Mouse (Mus musculus): ENCODE measurements around the gene Pitx2. TPM values are rescaled to one million over a fixed set of nuclear protein-coding genes. Genes with fewer than 3 reads are reported as not detected.

Pitx2 gene
- polyA plus RNA-seq, 1 experiment = 23.8 TPM

GRCm38 (mm10) chr3:129207231-129208030 is 7.8 kb downstream of the Pitx2 start:
- peaks cover 42% of the 10 kb centered on the region for H3K27me3 ChIP-seq (ENCODE audit: control insufficient read depth, insufficient read depth, low read length)

DNA sequence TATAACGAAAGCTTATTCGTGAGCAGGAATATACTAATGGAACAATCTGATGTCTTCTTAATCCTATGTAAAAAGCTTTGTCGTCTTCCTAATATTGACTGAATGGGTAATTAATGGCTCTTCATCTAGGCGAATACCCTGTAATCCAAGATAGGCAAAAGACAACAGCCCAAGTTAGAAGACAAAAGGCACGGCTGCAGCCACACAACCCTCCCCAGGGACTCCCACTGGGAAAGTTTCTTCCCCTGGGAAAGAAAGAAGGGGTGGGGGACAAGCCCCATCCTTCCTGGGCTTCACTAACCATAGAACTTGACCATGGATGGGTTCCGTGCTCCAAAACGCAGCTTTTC is 8.3 kb downstream of the Pitx2 start:
- H3K27ac ChIP-seq (ENCODE audit: insufficient read depth, low read depth, low read length) = no peak overlapping the region
- TF ChIP-seq POLR2A (IDR thresholded peaks at IDR 0.05; ENCODE audit: low read depth, low read length) (no peak), CTCF (IDR thresholded peaks at IDR 0.05; ENCODE audit: extremely low read depth, insufficient read length, insufficient replicate concordance, low read depth, low read length) (no peak)
- 0 out of 2 replicates have a peak, but pooled peaks cover 4% of the 10 kb centered on the region for H3K4me1 ChIP-seq (ENCODE audit: control insufficient read depth, insufficient read depth, insufficient read length, low read length)
- WGBS = 50% methylated on average over 7 of the region's 7 CpGs
- H3K36me3 ChIP-seq (ENCODE audit: control insufficient read depth, insufficient read depth, low read length) = no peaks in the 10 kb centered on the region
- H3K4me3 ChIP-seq (ENCODE audit: low read depth, low read length) = no peak overlapping the region
- H3K27me3 ChIP-seq (ENCODE audit: control insufficient read depth, insufficient read depth, low read length) = peaks cover 38% of the 10 kb centered on the region

More at GRCm38 (mm10) chr3:129207231-129208030, 7.8 kb downstream of the Pitx2 start:
- 54% methylated on average over 24 of the region's 24 CpGs for WGBS
- no peaks in the 10 kb centered on the region for H3K36me3 ChIP-seq (ENCODE audit: control insufficient read depth, insufficient read depth, low read length)
- TF ChIP-seq POLR2A (IDR thresholded peaks at IDR 0.05; ENCODE audit: low read depth, low read length) (no peak), CTCF (IDR thresholded peaks at IDR 0.05; ENCODE audit: extremely low read depth, insufficient read length, insufficient replicate concordance, low read depth, low read length) (no peak)
- H3K27ac ChIP-seq (ENCODE audit: insufficient read depth, low read depth, low read length) = no peak overlapping the region
- 0 out of 2 replicates have a peak, but pooled peaks cover 4% of the 10 kb centered on the region for H3K4me1 ChIP-seq (ENCODE audit: control insufficient read depth, insufficient read depth, insufficient read length, low read length)
- no peak overlapping the region for H3K4me3 ChIP-seq (ENCODE audit: low read depth, low read length)

- H3K4me3 ChIP-seq (ENCODE audit: low read depth, low read length) = no peak overlapping the region
- H3K27ac ChIP-seq (ENCODE audit: insufficient read depth, low read depth, low read length) = no peak overlapping the region
- H3K27me3 ChIP-seq (ENCODE audit: control insufficient read depth, insufficient read depth, low read length) = peaks cover 34% of the 10 kb centered on the region
- no peaks in the 10 kb centered on the region for H3K36me3 ChIP-seq (ENCODE audit: control insufficient read depth, insufficient read depth, low read length)
- 49% methylated on average over 10 of the region's 10 CpGs for WGBS
- no peak for TF ChIP-seq CTCF (IDR thresholded peaks at IDR 0.05; ENCODE audit: extremely low read depth, insufficient read length, insufficient replicate concordance, low read depth, low read length)
- no peak for TF ChIP-seq POLR2A (IDR thresholded peaks at IDR 0.05; ENCODE audit: low read depth, low read length)
- 0 out of 2 replicates have a peak, but pooled peaks cover 4% of the 10 kb centered on the region for H3K4me1 ChIP-seq (ENCODE audit: control insufficient read depth, insufficient read depth, insufficient read length, low read length)
Measured at GRCm38 (mm10) chr3:129208421-129208820, 8.7 kb downstream of the Pitx2 start.

- Histone ChIP-seq H3K4me3 (ENCODE audit: low read depth, low read length) (no peak overlapping the region), H3K27ac (ENCODE audit: insufficient read depth, low read depth, low read length) (no peak overlapping the region), H3K4me1 (ENCODE audit: control insufficient read depth, insufficient read depth, insufficient read length, low read length) (0 out of 2 replicates have a peak, but pooled peaks cover 2% of the 10 kb centered on the region), H3K27me3 (ENCODE audit: control insufficient read depth, insufficient read depth, low read length) (peaks cover 26% of the 10 kb centered on the region), H3K36me3 (ENCODE audit: control insufficient read depth, insufficient read depth, low read length) (no peaks in the 10 kb centered on the region)
- WGBS = 39% methylated on average over 4 of the region's 4 CpGs
- TF ChIP-seq CTCF (IDR thresholded peaks at IDR 0.05; ENCODE audit: extremely low read depth, insufficient read length, insufficient replicate concordance, low read depth, low read length) (no peak), POLR2A (IDR thresholded peaks at IDR 0.05; ENCODE audit: low read depth, low read length) (no peak)
Measured at GRCm38 (mm10) chr3:129209266-129209665, 9.6 kb downstream of the Pitx2 start.

DNA sequence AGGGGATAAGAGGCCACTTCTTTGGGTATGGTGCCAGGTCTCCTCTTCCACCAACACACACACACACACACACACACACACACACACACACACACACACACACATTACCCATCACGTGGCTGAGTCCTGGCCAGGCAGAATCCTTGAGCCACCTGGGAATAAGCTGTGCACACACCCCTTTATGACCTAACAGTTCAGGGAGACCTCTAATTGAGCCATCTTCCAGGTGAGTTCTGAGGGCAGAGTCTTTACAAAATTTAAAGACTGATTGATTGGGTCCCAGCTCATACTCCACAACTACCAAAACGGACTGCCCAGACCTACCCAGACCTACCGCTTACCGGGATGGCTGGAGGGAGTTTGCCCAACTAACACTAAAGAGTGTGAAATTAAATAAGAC is 10.1 kb downstream of the Pitx2 start:
- H3K4me3 ChIP-seq (ENCODE audit: low read depth, low read length) = no peak overlapping the region
- 45% methylated on average over 4 of the region's 4 CpGs for WGBS
- TF ChIP-seq POLR2A (IDR thresholded peaks at IDR 0.05; ENCODE audit: low read depth, low read length) (no peak), CTCF (IDR thresholded peaks at IDR 0.05; ENCODE audit: extremely low read depth, insufficient read length, insufficient replicate concordance, low read depth, low read length) (no peak)
- H3K27me3 ChIP-seq (ENCODE audit: control insufficient read depth, insufficient read depth, low read length) = peaks cover 21% of the 10 kb centered on the region
- 0 out of 2 replicates have a peak, but pooled peaks cover 1% of the 10 kb centered on the region for H3K4me1 ChIP-seq (ENCODE audit: control insufficient read depth, insufficient read depth, insufficient read length, low read length)
- H3K27ac ChIP-seq (ENCODE audit: insufficient read depth, low read depth, low read length) = no peak overlapping the region
- H3K36me3 ChIP-seq (ENCODE audit: control insufficient read depth, insufficient read depth, low read length) = no peaks in the 10 kb centered on the region

DNA sequence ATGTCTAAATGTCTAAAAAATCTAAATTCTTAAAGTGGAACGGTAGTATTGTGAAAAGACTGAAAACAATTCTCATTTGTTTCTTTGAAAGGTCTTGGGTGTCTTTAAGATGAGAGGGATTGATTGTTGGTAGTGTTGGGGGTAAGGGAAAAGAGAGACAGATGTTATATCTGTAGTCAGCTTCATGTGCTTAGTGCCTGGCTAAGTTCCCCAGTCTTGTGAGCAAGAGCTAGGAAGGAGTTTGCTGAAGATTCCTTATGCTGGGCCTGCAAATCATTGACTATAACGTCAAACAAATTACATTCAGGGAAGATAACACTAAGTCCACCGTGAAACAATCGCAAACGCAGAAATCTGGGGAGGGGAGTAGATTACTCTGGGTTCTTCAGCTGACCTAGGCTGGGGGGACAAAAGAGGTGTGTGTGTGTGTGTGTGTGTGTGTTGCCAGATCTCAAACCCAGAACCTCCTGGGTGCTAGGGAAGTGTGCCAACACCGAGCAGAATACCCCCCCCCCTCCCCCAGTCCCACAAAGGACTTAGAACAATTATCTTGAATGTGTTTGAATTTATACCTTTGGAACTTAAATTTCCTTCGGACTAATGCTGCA is 12.5 kb downstream of the Pitx2 start:
- WGBS = 15% methylated on average over 7 of the region's 7 CpGs
- Histone ChIP-seq H3K36me3 (ENCODE audit: control insufficient read depth, insufficient read depth, low read length) (no peaks in the 10 kb centered on the region), H3K4me3 (ENCODE audit: low read depth, low read length) (no peak overlapping the region), H3K27me3 (ENCODE audit: control insufficient read depth, insufficient read depth, low read length) (peaks cover 12% of the 10 kb centered on the region), H3K27ac (ENCODE audit: insufficient read depth, low read depth, low read length) (no peak overlapping the region), H3K4me1 (ENCODE audit: control insufficient read depth, insufficient read depth, insufficient read length, low read length) (no peaks in the 10 kb centered on the region)
- TF ChIP-seq CTCF (IDR thresholded peaks at IDR 0.05; ENCODE audit: extremely low read depth, insufficient read length, insufficient replicate concordance, low read depth, low read length) (no peak), POLR2A (IDR thresholded peaks at IDR 0.05; ENCODE audit: low read depth, low read length) (no peak)

DNA sequence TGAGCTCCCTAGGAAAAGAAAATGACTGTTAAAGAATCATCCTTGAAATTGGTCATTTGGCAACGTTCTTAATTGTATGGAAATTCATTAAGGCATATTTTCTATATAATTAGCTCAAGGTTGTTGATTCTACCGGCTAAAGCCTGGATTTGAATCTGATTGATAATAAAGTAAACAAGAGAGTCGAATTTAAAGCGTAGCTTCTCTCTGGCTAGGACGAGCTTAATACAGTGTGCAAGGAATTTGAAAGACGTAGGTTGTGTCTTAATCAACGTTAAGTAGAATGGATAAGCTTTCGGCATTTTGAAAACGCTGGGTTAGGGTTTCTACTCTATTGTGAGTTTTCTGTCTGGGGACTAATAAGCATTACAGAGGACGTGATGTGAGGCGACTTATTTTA is 13.1 kb downstream of the Pitx2 start:
- 17% methylated on average over 11 of the region's 11 CpGs for WGBS
- peaks cover 8% of the 10 kb centered on the region for H3K27me3 ChIP-seq (ENCODE audit: control insufficient read depth, insufficient read depth, low read length)
- no peaks in the 10 kb centered on the region for H3K4me1 ChIP-seq (ENCODE audit: control insufficient read depth, insufficient read depth, insufficient read length, low read length)
- TF ChIP-seq CTCF (IDR thresholded peaks at IDR 0.05; ENCODE audit: extremely low read depth, insufficient read length, insufficient replicate concordance, low read depth, low read length) (no peak), POLR2A (IDR thresholded peaks at IDR 0.05; ENCODE audit: low read depth, low read length) (no peak)
- no peak overlapping the region for H3K4me3 ChIP-seq (ENCODE audit: low read depth, low read length)
- H3K27ac ChIP-seq (ENCODE audit: insufficient read depth, low read depth, low read length) = no peak overlapping the region
- H3K36me3 ChIP-seq (ENCODE audit: control insufficient read depth, insufficient read depth, low read length) = no peaks in the 10 kb centered on the region

Data from small intestine, adult 2 months (tissue).